Mouse (Mus musculus): Measurements from ENCODE around the gene Orai2.

GRCm38 (mm10) chr5:136139393-136139792 lies 31.1 kb downstream of the Orai2 start:
- no peak for TF ChIP-seq POLR2A (IDR thresholded peaks at IDR 0.05; ENCODE audit: control insufficient read depth, low read depth, low read length)
- TF ChIP-seq CTCF (IDR thresholded peaks at IDR 0.05; ENCODE audit: control insufficient read depth, insufficient read depth, insufficient replicate concordance, low read depth, low read length), result no peak

Measured in testis, adult 2 months (tissue).